In genomic region chr3:89231772-89232275, GRCm38 (mm10) we compare ENCODE assay signal across 28 mouse cellular contexts. TPM values are rescaled to one million over a fixed set of nuclear protein-coding genes. Genes with fewer than 3 reads are reported as not detected.
A peak's percentile ranks its signal among the peaks of the same experiment; 100 is the strongest.
DNase-seq lines count a peak whose midpoint lies in the region; ATAC-seq and TF ChIP-seq lines count a peak whose summit lies in the region.
"Had no signal": no experiment of that assay in that cellular context is flagged by ENCODE, and none has a peak within 500 bp of the region (broad histone marks: within the 10 kb centered on the region; RNA-seq: fewer than 3 reads in every experiment).

No protein-coding gene starts in this region.

- 73% methylated on average over 16 of the region's 16 CpGs for WGBS in kidney, postnatal 0 days
- WGBS in lung, embryonic 16.5 days = 64% methylated on average over 16 of the region's 16 CpGs
- 62% methylated on average over 16 of the region's 16 CpGs for WGBS in stomach, postnatal 0 days

- no peak for TF ChIP-seq CTCF in kidney, postnatal 0 days (IDR thresholded peaks at IDR 0.05; ENCODE audit: low read depth)
- no peak for TF ChIP-seq CTCF in stomach, postnatal 0 days (IDR thresholded peaks at IDR 0.05; ENCODE audit: low read depth)

- H3K27me3 ChIP-seq in kidney, postnatal 0 days (ENCODE audit: insufficient read depth, low read length) = no peaks in the 10 kb centered on the region
- H3K27me3 ChIP-seq in lung, embryonic 16.5 days (ENCODE audit: control insufficient read depth, insufficient read depth, low read depth, low read length) = no peaks in the 10 kb centered on the region
- H3K27me3 ChIP-seq in stomach, postnatal 0 days (ENCODE audit: control insufficient read depth, insufficient read depth, low read length) = no peaks in the 10 kb centered on the region
- H3K27me3 ChIP-seq: hindbrain, embryonic 15.5 days; limb, embryonic 15.5 days had no signal

- peak overlapping the region; percentile 69 for H3K4me2 ChIP-seq in kidney, postnatal 0 days (ENCODE audit: low read length)
- H3K4me2 ChIP-seq in lung, embryonic 16.5 days (ENCODE audit: low read depth, low read length) = peak overlapping the region; percentile 83
- H3K4me2 ChIP-seq in stomach, postnatal 0 days (replicated peaks; ENCODE audit: low read depth) = peak overlapping the region; percentile 61
- H3K4me2 ChIP-seq: embryonic facial prominence, embryonic 12.5 days; heart, embryonic 12.5 days; hindbrain, embryonic 15.5 days; limb, embryonic 15.5 days; liver, embryonic 13.5 days had no signal

- no peaks in the 10 kb centered on the region for H3K9me3 ChIP-seq in kidney, postnatal 0 days (replicated peaks; ENCODE audit: low read length)
- no peaks in the 10 kb centered on the region for H3K9me3 ChIP-seq in lung, embryonic 16.5 days (ENCODE audit: control insufficient read depth, low read length)
- H3K9me3 ChIP-seq in stomach, postnatal 0 days (ENCODE audit: control insufficient read depth, low read length) = no peaks in the 10 kb centered on the region
- H3K9me3 ChIP-seq: embryonic facial prominence, embryonic 12.5 days; G1E; heart, embryonic 12.5 days; hindbrain, embryonic 15.5 days; limb, embryonic 10.5 days; limb, embryonic 15.5 days; liver, embryonic 13.5 days had no signal

- 0 out of 2 replicates have a peak overlapping the region, but pooled peaks have one; percentile 4 for H3K4me3 ChIP-seq in kidney, postnatal 0 days (replicated peaks; ENCODE audit: low read depth, low read length)
- H3K4me3 ChIP-seq in lung, embryonic 16.5 days (ENCODE audit: low read length) = peak overlapping the region; percentile 53
- peak overlapping the region; percentile 38 for H3K4me3 ChIP-seq in stomach, postnatal 0 days (ENCODE audit: low read depth, low read length)
- H3K4me3 ChIP-seq: embryonic facial prominence, embryonic 12.5 days; heart, embryonic 12.5 days; hindbrain, embryonic 15.5 days; limb, embryonic 10.5 days; limb, embryonic 15.5 days; liver, embryonic 13.5 days had no signal

- H3K9ac ChIP-seq in kidney, postnatal 0 days (ENCODE audit: low read depth, low read length) = no peak overlapping the region
- peak overlapping the region; percentile 58 for H3K9ac ChIP-seq in lung, embryonic 16.5 days (ENCODE audit: low read length)
- peak overlapping the region; percentile 45 for H3K9ac ChIP-seq in stomach, postnatal 0 days (ENCODE audit: low read length)
- H3K9ac ChIP-seq: heart, embryonic 12.5 days; hindbrain, embryonic 15.5 days; limb, embryonic 15.5 days; liver, embryonic 13.5 days had no signal

- DNase-seq in heart, adult 11 months = peak; percentile 92
- no peak for DNase-seq in heart, adult 8-10 months (ENCODE audit: low spot score)
- no peak for DNase-seq in kidney, postnatal 0 days (ENCODE audit: low spot score)
- DNase-seq in kidney, adult 11 months = no peak
- DNase-seq in lung, postnatal 10 days = no peak
- DNase-seq in stomach, postnatal 0 days (ENCODE audit: low spot score) = peak; percentile 34
- DNase-seq: adrenal gland, postnatal 10 days; cerebellum, adult 8-10 months; embryo, embryonic 11 days; gastrocnemius, postnatal 25 days; heart, adult 18-20 months; heart, postnatal 4 days; kidney, adult 18-20 months; layer of hippocampus, adult 9-11 months; liver, embryonic 13.5 days; midbrain, embryonic 14.5 days; retina, postnatal 1 day; right cerebral cortex, postnatal 14 days; thymus, postnatal 4 days had no signal

- H3K27ac ChIP-seq in kidney, postnatal 0 days = no peak overlapping the region
- H3K27ac ChIP-seq in lung, embryonic 16.5 days (ENCODE audit: low read length) = peak overlapping the region; percentile 97
- peak overlapping the region; percentile 89 for H3K27ac ChIP-seq in stomach, postnatal 0 days (replicated peaks)
- H3K27ac ChIP-seq: embryonic facial prominence, embryonic 12.5 days; hindbrain, embryonic 15.5 days; limb, embryonic 10.5 days; limb, embryonic 15.5 days; liver, embryonic 13.5 days had no signal

- ATAC-seq in kidney, postnatal 0 days (replicated peaks; ENCODE audit: low FRiP score, low read depth) = no peak
- no peak for ATAC-seq in lung, embryonic 16.5 days (ENCODE audit: low read depth)
- no peak for ATAC-seq in stomach, postnatal 0 days (ENCODE audit: low FRiP score, low TSS enrichment)
- ATAC-seq: forebrain, embryonic 14.5 days had no signal

- H3K36me3 ChIP-seq in kidney, postnatal 0 days (ENCODE audit: insufficient read depth, low read length) = no peaks in the 10 kb centered on the region
- no peaks in the 10 kb centered on the region for H3K36me3 ChIP-seq in lung, embryonic 16.5 days (ENCODE audit: control insufficient read depth, insufficient read depth, low read length)
- H3K36me3 ChIP-seq in stomach, postnatal 0 days (ENCODE audit: control insufficient read depth, insufficient read depth, low read length) = no peaks in the 10 kb centered on the region
- H3K36me3 ChIP-seq: embryonic facial prominence, embryonic 12.5 days; G1E; heart, embryonic 12.5 days; liver, embryonic 13.5 days had no signal

- peaks cover 18% of the 10 kb centered on the region for H3K4me1 ChIP-seq in kidney, postnatal 0 days (replicated peaks; ENCODE audit: insufficient read depth, low read length)
- H3K4me1 ChIP-seq in lung, embryonic 16.5 days (replicated peaks; ENCODE audit: control insufficient read depth, insufficient read depth, low read length) = peaks cover 26% of the 10 kb centered on the region
- H3K4me1 ChIP-seq in stomach, postnatal 0 days (replicated peaks; ENCODE audit: control insufficient read depth, insufficient read depth) = peaks cover 3% of the 10 kb centered on the region; the same call in 1 of the 2 replicates

- no peak for TF ChIP-seq EP300 in stomach, postnatal 0 days (optimal IDR thresholded peaks at IDR 0.05)

RNA-seq across cellular contexts. Expression of gene Muc1, which starts 3.0 kb away (rescaled TPM):
- total RNA-seq in heart, adult 8-10 months (2022) = under 1 TPM in 3 of 4 experiments, not detected in 1; 0.13 to 0.63 (median 0.49) TPM
- polyA plus RNA-seq in kidney, postnatal 0 days (2015; fragmentation: Nextera tagmentation; extraction: Ambion mirVana) = 42.8 and 49.5 TPM in 2 replicates
- 151 and 162 TPM in 2 replicates for polyA plus RNA-seq in lung, embryonic 16.5 days (2015; fragmentation: Nextera tagmentation; extraction: Ambion mirVana)
- polyA plus RNA-seq in stomach, postnatal 0 days (2015; fragmentation: Nextera tagmentation; extraction: Ambion mirVana) = 212 and 255 TPM in 2 replicates
- polyA plus RNA-seq: G1E; heart, embryonic 12.5 days had no signal

RNA-seq across cellular contexts. Expression of gene Mtx1, which starts 4.9 kb away (rescaled TPM):
- 10 to 100 TPM; 56.4 to 63.5 (median 59.5) TPM for total RNA-seq in heart, adult 8-10 months (2022)
- 200 and 218 TPM in 2 replicates for polyA plus RNA-seq in kidney, postnatal 0 days (2015; fragmentation: Nextera tagmentation; extraction: Ambion mirVana)
- 174 and 188 TPM in 2 replicates for polyA plus RNA-seq in lung, embryonic 16.5 days (2015; fragmentation: Nextera tagmentation; extraction: Ambion mirVana)
- polyA plus RNA-seq in stomach, postnatal 0 days (2015; fragmentation: Nextera tagmentation; extraction: Ambion mirVana) = 129 and 133 TPM in 2 replicates

RNA-seq across cellular contexts. Expression of gene Krtcap2, which starts 13.9 kb away (rescaled TPM):
- 100 to 1,000 TPM in 1 of 4 experiments, 10 to 100 TPM in 3; 87.0 to 108 (median 89.4) TPM for total RNA-seq in heart, adult 8-10 months (2022)
- polyA plus RNA-seq in kidney, postnatal 0 days (2015; fragmentation: Nextera tagmentation; extraction: Ambion mirVana) = 328 and 371 TPM in 2 replicates
- 304 and 314 TPM in 2 replicates for polyA plus RNA-seq in lung, embryonic 16.5 days (2015; fragmentation: Nextera tagmentation; extraction: Ambion mirVana)
- 266 and 314 TPM in 2 replicates for polyA plus RNA-seq in stomach, postnatal 0 days (2015; fragmentation: Nextera tagmentation; extraction: Ambion mirVana)

RNA-seq across cellular contexts. Expression of gene Trim46, which starts 14.3 kb away (rescaled TPM):
- total RNA-seq in heart, adult 8-10 months (2022) = under 1 TPM; 0.34 to 0.87 (median 0.83) TPM
- polyA plus RNA-seq in kidney, postnatal 0 days (2015; fragmentation: Nextera tagmentation; extraction: Ambion mirVana) = 2.7 and 3.7 TPM in 2 replicates
- 7.2 and 7.7 TPM in 2 replicates for polyA plus RNA-seq in lung, embryonic 16.5 days (2015; fragmentation: Nextera tagmentation; extraction: Ambion mirVana)
- polyA plus RNA-seq in stomach, postnatal 0 days (2015; fragmentation: Nextera tagmentation; extraction: Ambion mirVana) = 2.7 and 3.3 TPM in 2 replicates
- total RNA-seq: monocyte, adult 5-6 weeks had no signal

RNA-seq across cellular contexts. Expression of gene Thbs3, which starts 16.8 kb away (rescaled TPM):
- total RNA-seq in heart, adult 8-10 months (2022) = 1 to 10 TPM; 3.2 to 9.8 (median 4.0) TPM
- 10.4 and 12.1 TPM in 2 replicates for polyA plus RNA-seq in kidney, postnatal 0 days (2015; fragmentation: Nextera tagmentation; extraction: Ambion mirVana)
- 57.7 and 65.4 TPM in 2 replicates for polyA plus RNA-seq in lung, embryonic 16.5 days (2015; fragmentation: Nextera tagmentation; extraction: Ambion mirVana)
- 25.5 and 31.1 TPM in 2 replicates for polyA plus RNA-seq in stomach, postnatal 0 days (2015; fragmentation: Nextera tagmentation; extraction: Ambion mirVana)

Comparison
In these comparisons a context has a peak if more than half of its experiments do, and no peak if none do; other contexts are left out.
1. DNase-seq: peak in heart, adult 11 months (single experiment) and stomach, postnatal 0 days (single experiment); none in heart, adult 8-10 months (single experiment), kidney, postnatal 0 days (single experiment), kidney, adult 11 months (single experiment) and lung, postnatal 10 days (single experiment).
2. Peak in every context shown above with its lines, with median percentiles within 50 percentile points of each other: H3K4me2 ChIP-seq and H3K4me3 ChIP-seq.